Mouse (Mus musculus) CD4-positive helper T cell, adult 2 months (primary cell): ENCODE data around the gene Sh3kbp1.
"Not testable (repeated sequence)": the region's sequence is repeated elsewhere in the genome, so short reads cannot be mapped to it uniquely, and the experiment has no call there.

Source experiments
- DNase-seq: peaks from one replicate; pipeline ENCODE4 v3.0.0-alpha.2; 2012; ENCODE audit warnings: low read depth, missing footprints, low spot score

Gene Sh3kbp1

GRCm38 (mm10) chrX:159626907-159627587 is at the start of gene Sh3kbp1:
Sh3kbp1 (plus strand) TSS chrX:159627272.
- peak; percentile 76 for DNase-seq

- DNase-seq, result not testable (repeated sequence)
These were observed 42.3 kb upstream of the Sh3kbp1 start for GRCm38 (mm10) chrX:159584738-159585137.

GRCm38 (mm10) chrX:159591633-159592032 is 35.4 kb upstream of the Sh3kbp1 start:
- no peak for DNase-seq

- no peak for DNase-seq
These were observed 29.6 kb upstream of the Sh3kbp1 start for GRCm38 (mm10) chrX:159597502-159597901.

GRCm38 (mm10) chrX:159604832-159605231 is 22.2 kb upstream of the Sh3kbp1 start:
- no peak for DNase-seq

GRCm38 (mm10) chrX:159606936-159607335 is 20.1 kb upstream of the Sh3kbp1 start:
- DNase-seq, result peak; percentile 73

GRCm38 (mm10) chrX:159626208-159626906 is 715 bp upstream of the Sh3kbp1 start:
- peak; percentile 59 for DNase-seq

- peak; percentile 10 for DNase-seq
These were observed 805 bp downstream of the Sh3kbp1 start for GRCm38 (mm10) chrX:159627588-159628566.

GRCm38 (mm10) chrX:159628629-159629028 is 1.6 kb downstream of the Sh3kbp1 start:
- DNase-seq, result no peak

GRCm38 (mm10) chrX:159629203-159629602 is 2.1 kb downstream of the Sh3kbp1 start:
- DNase-seq, result no peak

GRCm38 (mm10) chrX:159638500-159639227 is 11.6 kb downstream of the Sh3kbp1 start:
- DNase-seq, result no peak

GRCm38 (mm10) chrX:159639991-159640390 is 12.9 kb downstream of the Sh3kbp1 start:
- DNase-seq, result no peak

- no peak for DNase-seq
These were observed 18.2 kb downstream of the Sh3kbp1 start for GRCm38 (mm10) chrX:159645314-159645713.

- DNase-seq, result no peak
These were observed 20.5 kb downstream of the Sh3kbp1 start for GRCm38 (mm10) chrX:159647564-159647963.

- DNase-seq, result no peak
These were observed 21.5 kb downstream of the Sh3kbp1 start for GRCm38 (mm10) chrX:159648598-159648997.

GRCm38 (mm10) chrX:159650130-159650678 is 23.1 kb downstream of the Sh3kbp1 start:
- DNase-seq, result peak; percentile 7

- DNase-seq, result no peak
These were observed 23.7 kb downstream of the Sh3kbp1 start for GRCm38 (mm10) chrX:159650727-159651126.

- no peak for DNase-seq
These were observed 44.3 kb downstream of the Sh3kbp1 start for GRCm38 (mm10) chrX:159671388-159671787.

GRCm38 (mm10) chrX:159672466-159672865 is 45.4 kb downstream of the Sh3kbp1 start:
- no peak for DNase-seq

- DNase-seq, result peak; percentile 62
These were observed 49.2 kb downstream of the Sh3kbp1 start for GRCm38 (mm10) chrX:159676242-159676641.
